Mouse (Mus musculus): ENCODE data around the gene Siae. TPM values are rescaled to one million over a fixed set of nuclear protein-coding genes. Genes with fewer than 3 reads are reported as not detected.

The Siae gene
- polyA plus RNA-seq, 1 experiment from 2014 or later: 10.6 TPM

DNA sequence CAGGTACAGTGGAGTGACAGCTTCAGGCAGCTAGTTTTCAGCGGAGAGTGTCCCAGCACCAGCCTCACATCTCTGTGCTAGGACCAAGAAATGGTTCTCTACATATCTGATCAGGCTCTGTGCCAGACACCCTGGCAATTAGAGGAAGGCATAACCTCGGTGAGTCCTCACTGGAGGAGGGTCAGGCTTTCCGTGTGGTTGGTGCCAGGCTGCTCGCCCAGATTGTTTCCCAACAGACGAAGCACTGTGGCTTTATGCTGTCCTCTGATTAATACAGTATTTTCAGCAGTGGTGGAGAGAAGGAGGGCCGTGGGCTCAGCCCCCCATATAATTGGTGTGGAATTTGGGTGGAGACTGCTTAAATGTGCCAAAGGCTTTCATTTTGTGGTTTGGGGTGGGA is 113.6 kb downstream of the Siae start, which contains the start of gene Panx3:
Gene Panx3, minus strand, starts transcription at position 121 of the 400 bp plus-strand sequence.
- DNase-seq (ENCODE audit: low spot score): no peak
- no peak for ATAC-seq (replicated peaks; ENCODE audit: low FRiP score, low read depth)
- H3K4me2 ChIP-seq (ENCODE audit: low read length): no peak within 1 kb of the TSS

GRCm38 (mm10) chr9:37669678-37670077 is 114.2 kb downstream of the Siae start:
- no peak for ATAC-seq (replicated peaks; ENCODE audit: low FRiP score, low read depth)
- Histone ChIP-seq H3K27ac (no peak overlapping the region), H3K4me1 (replicated peaks; ENCODE audit: insufficient read depth, low read length) (no peaks in the 10 kb centered on the region), H3K4me3 (replicated peaks; ENCODE audit: low read depth, low read length) (no peak overlapping the region), H3K36me3 (ENCODE audit: insufficient read depth, low read length) (no peaks in the 10 kb centered on the region), H3K4me2 (ENCODE audit: low read length) (no peak overlapping the region), H3K9ac (ENCODE audit: low read depth, low read length) (no peak overlapping the region), H3K9me3 (replicated peaks; ENCODE audit: low read length) (no peaks in the 10 kb centered on the region), H3K27me3 (ENCODE audit: insufficient read depth, low read length) (no peaks in the 10 kb centered on the region)
- DNase-seq (ENCODE audit: low spot score): no peak
- 32% methylated on average over 4 of the region's 4 CpGs for WGBS
- TF ChIP-seq CTCF (IDR thresholded peaks at IDR 0.05; ENCODE audit: low read depth): no peak

More for the DNA sequence above, 113.6 kb downstream of the Siae start, which contains the start of gene Panx3:
- Histone ChIP-seq H3K27ac (no peak within 1 kb of the TSS), H3K36me3 (ENCODE audit: insufficient read depth, low read length) (no peaks in the 10 kb centered on the region), H3K9ac (ENCODE audit: low read depth, low read length) (no peak within 1 kb of the TSS), H3K27me3 (ENCODE audit: insufficient read depth, low read length) (no peaks in the 10 kb centered on the region), H3K4me1 (replicated peaks; ENCODE audit: insufficient read depth, low read length) (no peaks in the 10 kb centered on the region), H3K4me3 (replicated peaks; ENCODE audit: low read depth, low read length) (no peak within 1 kb of the TSS), H3K9me3 (replicated peaks; ENCODE audit: low read length) (no peaks in the 10 kb centered on the region)
- WGBS: 58% methylated on average over 6 of the region's 6 CpGs
- TF ChIP-seq CTCF (IDR thresholded peaks at IDR 0.05; ENCODE audit: low read depth): no peak

- 93% methylated on average over 3 of the region's 3 CpGs for WGBS
- DNase-seq (ENCODE audit: low spot score): no peak
- TF ChIP-seq CTCF (IDR thresholded peaks at IDR 0.05; ENCODE audit: low read depth): no peak
- no peak overlapping the region for H3K4me2 ChIP-seq (ENCODE audit: low read length)
- no peaks in the 10 kb centered on the region for H3K36me3 ChIP-seq (ENCODE audit: insufficient read depth, low read length)
- ATAC-seq (replicated peaks; ENCODE audit: low FRiP score, low read depth): no peak
- H3K27ac ChIP-seq: no peak overlapping the region
- H3K4me1 ChIP-seq (replicated peaks; ENCODE audit: insufficient read depth, low read length): no peaks in the 10 kb centered on the region
- H3K9me3 ChIP-seq (replicated peaks; ENCODE audit: low read length): no peaks in the 10 kb centered on the region
- no peak overlapping the region for H3K9ac ChIP-seq (ENCODE audit: low read depth, low read length)
- no peak overlapping the region for H3K4me3 ChIP-seq (replicated peaks; ENCODE audit: low read depth, low read length)
- no peaks in the 10 kb centered on the region for H3K27me3 ChIP-seq (ENCODE audit: insufficient read depth, low read length)
Observed at GRCm38 (mm10) chr9:37670261-37670660, 114.8 kb downstream of the Siae start.

GRCm38 (mm10) chr9:37675287-37675686 is 119.8 kb downstream of the Siae start:
- H3K9me3 ChIP-seq (replicated peaks; ENCODE audit: low read length): no peaks in the 10 kb centered on the region
- DNase-seq (ENCODE audit: low spot score) (no peak), ATAC-seq (replicated peaks; ENCODE audit: low FRiP score, low read depth) (no peak)
- WGBS: 72% methylated on average over 4 of the region's 4 CpGs
- H3K4me2 ChIP-seq (ENCODE audit: low read length): no peak overlapping the region
- no peak for TF ChIP-seq CTCF (IDR thresholded peaks at IDR 0.05; ENCODE audit: low read depth)
- no peaks in the 10 kb centered on the region for H3K36me3 ChIP-seq (ENCODE audit: insufficient read depth, low read length)
- no peak overlapping the region for H3K9ac ChIP-seq (ENCODE audit: low read depth, low read length)
- no peak overlapping the region for H3K27ac ChIP-seq
- H3K4me1 ChIP-seq (replicated peaks; ENCODE audit: insufficient read depth, low read length): no peaks in the 10 kb centered on the region
- no peak overlapping the region for H3K4me3 ChIP-seq (replicated peaks; ENCODE audit: low read depth, low read length)
- H3K27me3 ChIP-seq (ENCODE audit: insufficient read depth, low read length): no peaks in the 10 kb centered on the region

DNA sequence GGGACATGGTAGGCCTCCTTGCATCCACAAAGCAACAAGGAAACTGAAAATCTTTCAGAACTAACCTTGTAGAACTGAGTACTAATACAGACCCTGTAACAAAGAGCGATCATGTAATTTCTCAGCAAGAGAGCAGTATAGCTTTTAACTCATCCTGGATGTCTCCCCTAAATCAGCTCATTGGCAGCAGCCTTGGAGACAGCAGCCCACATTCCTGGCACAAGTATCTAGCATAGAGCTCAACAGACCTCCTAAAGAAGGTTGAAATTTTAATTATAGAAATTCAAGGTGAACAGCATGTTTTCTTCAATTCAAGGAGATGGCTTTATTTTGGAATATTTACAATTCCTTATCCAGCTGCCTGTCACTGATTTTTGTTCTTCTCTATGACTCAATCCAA is 125.6 kb downstream of the Siae start:
- H3K36me3 ChIP-seq (ENCODE audit: insufficient read depth, low read length): no peaks in the 10 kb centered on the region
- H3K9me3 ChIP-seq (replicated peaks; ENCODE audit: low read length): no peaks in the 10 kb centered on the region
- no peak overlapping the region for H3K9ac ChIP-seq (ENCODE audit: low read depth, low read length)
- H3K4me2 ChIP-seq (ENCODE audit: low read length): no peak overlapping the region
- WGBS: 87% methylated on average over 1 of the region's 1 CpGs
- no peak overlapping the region for H3K27ac ChIP-seq
- no peaks in the 10 kb centered on the region for H3K27me3 ChIP-seq (ENCODE audit: insufficient read depth, low read length)
- TF ChIP-seq CTCF (IDR thresholded peaks at IDR 0.05; ENCODE audit: low read depth): no peak
- no peak overlapping the region for H3K4me3 ChIP-seq (replicated peaks; ENCODE audit: low read depth, low read length)
- ATAC-seq (replicated peaks; ENCODE audit: low FRiP score, low read depth) (no peak), DNase-seq (ENCODE audit: low spot score) (no peak)
- no peaks in the 10 kb centered on the region for H3K4me1 ChIP-seq (replicated peaks; ENCODE audit: insufficient read depth, low read length)

DNA sequence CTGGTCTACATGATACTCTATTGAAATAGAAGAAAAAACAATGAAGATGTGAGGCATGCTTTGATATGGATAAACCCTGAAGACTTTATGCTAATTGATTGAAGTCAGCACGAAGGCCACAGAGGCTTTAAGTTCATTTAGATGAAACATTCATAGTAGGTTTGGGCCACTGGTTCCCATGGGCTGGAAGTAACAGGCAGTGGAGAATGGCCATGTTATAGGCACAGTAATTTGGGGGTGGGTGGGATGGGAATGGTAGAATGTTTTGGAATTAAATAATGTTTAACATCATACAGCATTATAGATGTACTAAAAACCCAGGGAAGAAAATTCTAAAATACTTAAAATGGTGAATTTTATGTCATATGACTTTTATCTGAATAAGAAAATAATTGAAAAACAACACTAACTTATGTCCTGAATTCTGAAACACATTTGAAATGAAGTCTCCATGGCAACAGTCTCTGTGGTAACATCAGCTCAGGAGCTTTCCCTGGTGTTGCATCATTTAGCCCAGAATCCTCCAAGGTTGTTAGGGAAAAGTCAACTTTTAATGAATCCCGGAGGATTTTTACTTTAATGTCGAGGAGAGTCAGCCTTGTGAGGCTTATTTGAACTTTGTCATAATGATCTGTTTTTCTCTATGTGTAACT is 131.9 kb downstream of the Siae start:
- H3K9ac ChIP-seq (ENCODE audit: low read depth, low read length): no peak overlapping the region
- no peak for TF ChIP-seq CTCF (IDR thresholded peaks at IDR 0.05; ENCODE audit: low read depth)
- H3K9me3 ChIP-seq (replicated peaks; ENCODE audit: low read length): no peaks in the 10 kb centered on the region
- no peaks in the 10 kb centered on the region for H3K36me3 ChIP-seq (ENCODE audit: insufficient read depth, low read length)
- H3K4me3 ChIP-seq (replicated peaks; ENCODE audit: low read depth, low read length): no peak overlapping the region
- WGBS: 75% methylated on average over 3 of the region's 3 CpGs
- H3K4me2 ChIP-seq (ENCODE audit: low read length): no peak overlapping the region
- no peak overlapping the region for H3K27ac ChIP-seq
- DNase-seq (ENCODE audit: low spot score): no peak
- no peak for ATAC-seq (replicated peaks; ENCODE audit: low FRiP score, low read depth)
- no peaks in the 10 kb centered on the region for H3K4me1 ChIP-seq (replicated peaks; ENCODE audit: insufficient read depth, low read length)
- H3K27me3 ChIP-seq (ENCODE audit: insufficient read depth, low read length): no peaks in the 10 kb centered on the region

GRCm38 (mm10) chr9:37687941-37688303 is 132.4 kb downstream of the Siae start:
- DNase-seq (ENCODE audit: low spot score): no peak

More at GRCm38 (mm10) chr9:37687941-37688303, 132.4 kb downstream of the Siae start:
- no peak overlapping the region for H3K4me3 ChIP-seq (replicated peaks; ENCODE audit: low read depth, low read length)
- no peaks in the 10 kb centered on the region for H3K36me3 ChIP-seq (ENCODE audit: insufficient read depth, low read length)
- WGBS: 31% methylated on average over 3 of the region's 3 CpGs
- no peaks in the 10 kb centered on the region for H3K9me3 ChIP-seq (replicated peaks; ENCODE audit: low read length)
- TF ChIP-seq CTCF (IDR thresholded peaks at IDR 0.05; ENCODE audit: low read depth): 0 out of 2 replicates have a peak, but pooled peaks have one; percentile 13
- no peak overlapping the region for H3K9ac ChIP-seq (ENCODE audit: low read depth, low read length)
- H3K27me3 ChIP-seq (ENCODE audit: insufficient read depth, low read length): no peaks in the 10 kb centered on the region
- no peak overlapping the region for H3K4me2 ChIP-seq (ENCODE audit: low read length)
- no peaks in the 10 kb centered on the region for H3K4me1 ChIP-seq (replicated peaks; ENCODE audit: insufficient read depth, low read length)
- no peak for ATAC-seq (replicated peaks; ENCODE audit: low FRiP score, low read depth)
- H3K27ac ChIP-seq: no peak overlapping the region
